Mouse (Mus musculus) C2C12 (cell line): ENCODE measurements at regions not wholly inside any gene's neighbourhood (a gene's known extent, or its start where the extent isn't known, plus 50 kb on each side); places are given as distances from the start of the nearest gene placed in this dataset.

ENCODE experiments used
- H3K27me3 ChIP-seq: one replicate; pipeline ENCODE4 v1.6.1; 2011; ENCODE audit not compliant: control insufficient read depth, insufficient read depth, insufficient read length
- H3K36me3 ChIP-seq: one replicate; pipeline ENCODE4 v1.6.1; 2011; ENCODE audit not compliant: control insufficient read depth, insufficient read depth
- H3K4me3 ChIP-seq: one replicate; pipeline ENCODE4 v1.5.1; 2011; ENCODE audit warnings: mild to moderate bottlenecking, control low read depth; ENCODE audit not compliant: poor library complexity, insufficient read depth, severe bottlenecking
- H3K79me2 ChIP-seq: one replicate; pipeline ENCODE4 v1.6.1; 2011; ENCODE audit not compliant: control insufficient read depth, insufficient read depth
- H3K79me3 ChIP-seq: one replicate; pipeline ENCODE4 v1.6.1; 2011; ENCODE audit warnings: low read depth, control low read depth
- H3ac ChIP-seq: one replicate; pipeline ENCODE3; 2011; ENCODE audit warnings: low read depth; ENCODE audit not compliant: control insufficient read depth, insufficient read length
- CEBPB ChIP-seq: IDR thresholded peaks from one replicate; pipeline ENCODE4 v1.6.1; 2011; ENCODE audit warnings: low read depth, mild to moderate bottlenecking, control low read depth, moderate library complexity
- CTCF ChIP-seq: IDR thresholded peaks from one replicate; pipeline ENCODE4 v1.5.1; 2011; ENCODE audit not compliant: control insufficient read depth, insufficient read depth, insufficient read length
- FOSL1 ChIP-seq: IDR thresholded peaks from one replicate; pipeline ENCODE4 v1.8.0; 2011; ENCODE audit warnings: mild to moderate bottlenecking, low read length; ENCODE audit not compliant: poor library complexity, insufficient read depth, severe bottlenecking
- MAX ChIP-seq: IDR thresholded peaks from one replicate; pipeline ENCODE4 v1.6.1; 2011; ENCODE audit warnings: mild to moderate bottlenecking, control low read depth
- MYOD1 ChIP-seq: IDR thresholded peaks from one replicate; pipeline ENCODE4 v1.6.1; 2011; ENCODE audit warnings: low read depth; ENCODE audit not compliant: control insufficient read depth, insufficient read length
- MYOG ChIP-seq: IDR thresholded peaks from one replicate; pipeline ENCODE4 v1.6.1; 2011; ENCODE audit not compliant: control insufficient read depth, insufficient read length; ENCODE audit errors: extremely low read depth
- USF1 ChIP-seq: IDR thresholded peaks from one replicate; pipeline ENCODE4 v1.6.1; 2011; ENCODE audit warnings: low read depth, mild to moderate bottlenecking, control low read depth, moderate library complexity

- H3ac ChIP-seq = no peak overlapping the region
These were observed 415.9 kb upstream of the Rarb start for GRCm38 (mm10) chr14:17234898-17235297.

GRCm38 (mm10) chr14:17211502-17211901 is 392.5 kb upstream of the Rarb start:
- no peaks in the 10 kb centered on the region for H3K36me3 ChIP-seq
- no peaks in the 10 kb centered on the region for H3K27me3 ChIP-seq
- H3K4me3 ChIP-seq = no peak overlapping the region
- no peak overlapping the region for H3ac ChIP-seq
- TF ChIP-seq CTCF (no peak), MYOD1 (peak; percentile 68)
- no peaks in the 10 kb centered on the region for H3K79me3 ChIP-seq
- no peaks in the 10 kb centered on the region for H3K79me2 ChIP-seq

More at GRCm38 (mm10) chr14:17234898-17235297, 415.9 kb upstream of the Rarb start:
- Histone ChIP-seq H3K79me2 (no peaks in the 10 kb centered on the region), H3K27me3 (no peaks in the 10 kb centered on the region), H3K36me3 (no peaks in the 10 kb centered on the region), H3K79me3 (no peaks in the 10 kb centered on the region), H3K4me3 (no peak overlapping the region)
- TF ChIP-seq CEBPB (no peak), CTCF (no peak), MAX (no peak), MYOG (no peak), MYOD1 (no peak), FOSL1 (no peak), USF1 (no peak)

GRCm38 (mm10) chr14:17205691-17206090 is 386.7 kb upstream of the Rarb start:
- no peak overlapping the region for H3K4me3 ChIP-seq
- H3K79me2 ChIP-seq = no peaks in the 10 kb centered on the region
- H3K36me3 ChIP-seq = no peaks in the 10 kb centered on the region
- TF ChIP-seq MYOG (no peak), CTCF (no peak), USF1 (no peak), CEBPB (no peak), MYOD1 (no peak), MAX (no peak), FOSL1 (no peak)
- no peaks in the 10 kb centered on the region for H3K27me3 ChIP-seq
- no peaks in the 10 kb centered on the region for H3K79me3 ChIP-seq
- H3ac ChIP-seq = no peak overlapping the region

GRCm38 (mm10) chr14:17203251-17204015 is 384.5 kb upstream of the Rarb start:
- TF ChIP-seq MYOD1 (no peak), MAX (no peak), USF1 (no peak), MYOG (no peak), CEBPB (no peak), FOSL1 (no peak), CTCF (no peak)

GRCm38 (mm10) chr14:17192953-17193352 is 374.0 kb upstream of the Rarb start:
- no peak overlapping the region for H3ac ChIP-seq
- TF ChIP-seq CEBPB (no peak), MYOD1 (no peak), FOSL1 (no peak), USF1 (no peak), MAX (no peak), MYOG (no peak), CTCF (no peak)
- no peak overlapping the region for H3K4me3 ChIP-seq
- H3K79me2 ChIP-seq = no peaks in the 10 kb centered on the region
- no peaks in the 10 kb centered on the region for H3K36me3 ChIP-seq
- no peaks in the 10 kb centered on the region for H3K27me3 ChIP-seq
- H3K79me3 ChIP-seq = no peaks in the 10 kb centered on the region

More at GRCm38 (mm10) chr14:17203251-17204015, 384.5 kb upstream of the Rarb start:
- Histone ChIP-seq H3K4me3 (no peak overlapping the region), H3K27me3 (no peaks in the 10 kb centered on the region), H3ac (no peak overlapping the region), H3K36me3 (no peaks in the 10 kb centered on the region), H3K79me3 (no peaks in the 10 kb centered on the region), H3K79me2 (no peaks in the 10 kb centered on the region)

GRCm38 (mm10) chr14:17173218-17173617 is 354.3 kb upstream of the Rarb start:
- H3K4me3 ChIP-seq = no peak overlapping the region
- H3K79me2 ChIP-seq = no peaks in the 10 kb centered on the region
- no peak for TF ChIP-seq MYOG
- TF ChIP-seq CEBPB = no peak
- TF ChIP-seq FOSL1 = no peak
- no peak for TF ChIP-seq MYOD1
- TF ChIP-seq MAX = no peak
- TF ChIP-seq CTCF = no peak
- no peak for TF ChIP-seq USF1
- no peak overlapping the region for H3ac ChIP-seq
- no peaks in the 10 kb centered on the region for H3K79me3 ChIP-seq
- no peaks in the 10 kb centered on the region for H3K36me3 ChIP-seq
- peaks cover 12% of the 10 kb centered on the region for H3K27me3 ChIP-seq
